Mouse (Mus musculus) MEL (cell line): ENCODE measurements around the gene Blm. TPM values are rescaled to one million over a fixed set of nuclear protein-coding genes. Genes with fewer than 3 reads are reported as not detected.

ENCODE experiments used
- DNase-seq: peaks from one replicate; pipeline ENCODE4 v3.0.0; 2011; ENCODE audit warnings: low read depth, low spot score
- H3K27ac ChIP-seq: 2 replicates; pipeline ENCODE4 v1.5.1; 2012; ENCODE audit warnings: low read depth, mild to moderate bottlenecking, control low read depth, low read length, moderate library complexity; ENCODE audit not compliant: control insufficient read depth
- H3K27me3 ChIP-seq, 2 experiments: fragments of 150-350 bp in 1 of 2; sonication (generic) in 1 of 2; 2 replicates each; pipeline ENCODE4 v1.6.1; 2012; ENCODE audit warnings: low read length in 2 of 2, mild to moderate bottlenecking in 2 of 2, improper control_type of control experiment in 1 of 2, moderate library complexity in 1 of 2; ENCODE audit not compliant: insufficient read depth in 2 of 2, control insufficient read depth in 1 of 2
- H3K36me3 ChIP-seq, 2 experiments: 2 replicates each; pipeline ENCODE4 v1.6.1; 2012 to 2014; ENCODE audit warnings: low read length in 2 of 2, improper control_type of control experiment in 1 of 2, inconsistent platforms in 1 of 2, mild to moderate bottlenecking in 1 of 2; ENCODE audit not compliant: insufficient read depth in 2 of 2, control insufficient read depth in 1 of 2
- H3K4me1 ChIP-seq, 2 experiments: fragments of 150-350 bp in 1 of 2; sonication (generic) in 1 of 2; 2 replicates each; pipeline ENCODE4 v1.6.1; 2012; ENCODE audit warnings: low read length in 2 of 2, improper control_type of control experiment in 1 of 2, mild to moderate bottlenecking in 1 of 2; ENCODE audit not compliant: insufficient read depth in 2 of 2, control insufficient read depth in 1 of 2
- H3K4me3 ChIP-seq, 2 experiments: fragments of 150-350 bp in 1 of 2; sonication (generic) in 1 of 2; 2 replicates each; pipeline ENCODE4 v1.5.1; 2012; ENCODE audit warnings: low read depth in 2 of 2, low read length in 2 of 2, mild to moderate bottlenecking in 2 of 2, moderate library complexity in 2 of 2, control low read depth in 1 of 2, improper control_type of control experiment in 1 of 2; ENCODE audit not compliant: control insufficient read depth in 1 of 2, insufficient read depth in 1 of 2
- H3K79me2 ChIP-seq: 2 replicates; pipeline ENCODE4 v1.6.1; 2012; ENCODE audit warnings: mild to moderate bottlenecking, low read length, moderate library complexity; ENCODE audit not compliant: control insufficient read depth, poor library complexity, insufficient read depth
- H3K9ac ChIP-seq: 2 replicates; pipeline ENCODE4 v1.6.1; 2012; ENCODE audit warnings: low read depth, mild to moderate bottlenecking, control low read depth, low read length, moderate library complexity; ENCODE audit not compliant: control insufficient read depth, poor library complexity, severe bottlenecking
- H3K9me3 ChIP-seq: fragments of 150-350 bp; sonication (generic); replicated peaks from 2 replicates; pipeline ENCODE4 v1.6.1; 2012; ENCODE audit warnings: mild to moderate bottlenecking, low read length, improper control_type of control experiment, moderate library complexity; ENCODE audit not compliant: insufficient read depth
- BHLHE40 ChIP-seq: IDR thresholded peaks from 2 replicates; pipeline ENCODE4 v1.6.1; 2012; ENCODE audit warnings: low read depth, mild to moderate bottlenecking, inconsistent platforms, low read length, improper control_type of control experiment, borderline replicate concordance
- CHD1 ChIP-seq: IDR thresholded peaks from 2 replicates; pipeline ENCODE4 v1.6.1; 2012; ENCODE audit warnings: low read depth, mild to moderate bottlenecking, inconsistent platforms, low read length, improper control_type of control experiment
- CHD2 ChIP-seq: IDR thresholded peaks from 2 replicates; pipeline ENCODE4 v1.6.1; 2011; ENCODE audit warnings: low read length, improper control_type of control experiment
- E2F4 ChIP-seq: IDR thresholded peaks from 2 replicates; pipeline ENCODE4 v1.6.1; 2011; ENCODE audit warnings: low read depth, low read length, improper control_type of control experiment, borderline replicate concordance
- ELF1 ChIP-seq: IDR thresholded peaks from 2 replicates; pipeline ENCODE4 v1.6.1; 2014; ENCODE audit warnings: low read depth, mild to moderate bottlenecking, inconsistent platforms, low read length, improper control_type of control experiment, moderate library complexity
- EP300 ChIP-seq, 2 experiments: IDR thresholded peaks; 2 replicates each; pipeline ENCODE4 v1.6.1; 2011; ENCODE audit warnings: improper control_type of control experiment in 2 of 2, low read length in 2 of 2, low read depth in 1 of 2, mild to moderate bottlenecking in 1 of 2
- ETS1 ChIP-seq: IDR thresholded peaks from 2 replicates; pipeline ENCODE4 v1.6.1; 2012; ENCODE audit warnings: low read depth, mild to moderate bottlenecking, inconsistent platforms, low read length, improper control_type of control experiment, moderate library complexity
- GATA1 ChIP-seq: IDR thresholded peaks from 2 replicates; pipeline ENCODE4 v1.6.1; 2011; ENCODE audit warnings: low read depth, low read length, improper control_type of control experiment
- HCFC1 ChIP-seq: IDR thresholded peaks from 2 replicates; pipeline ENCODE4 v1.6.1; 2012; ENCODE audit warnings: low read depth, mild to moderate bottlenecking, inconsistent platforms, low read length, improper control_type of control experiment, moderate library complexity
- JUND ChIP-seq: IDR thresholded peaks from 2 replicates; pipeline ENCODE4 v1.6.1; 2011; ENCODE audit warnings: low read depth, mild to moderate bottlenecking, improper control_type of control experiment, low read length
- KAT2A ChIP-seq: conservative IDR thresholded peaks from 2 replicates; pipeline ENCODE4 v1.6.1; 2012; ENCODE audit warnings: low read depth, low read length, improper control_type of control experiment, inconsistent platforms
- MAFK ChIP-seq: IDR thresholded peaks from 2 replicates; pipeline ENCODE4 v1.6.1; 2011; ENCODE audit warnings: low read depth, mild to moderate bottlenecking, low read length, improper control_type of control experiment, borderline replicate concordance
- MAX ChIP-seq: IDR thresholded peaks from 2 replicates; pipeline ENCODE4 v1.6.1; 2011; ENCODE audit warnings: low read length, improper control_type of control experiment
- MAZ ChIP-seq: IDR thresholded peaks from 2 replicates; pipeline ENCODE4 v1.6.1; 2012; ENCODE audit warnings: low read depth, mild to moderate bottlenecking, inconsistent platforms, low read length, improper control_type of control experiment
- MEF2A ChIP-seq: IDR thresholded peaks from 2 replicates; pipeline ENCODE4 v1.6.1; 2014; ENCODE audit warnings: low read depth, mild to moderate bottlenecking, inconsistent platforms, low read length, improper control_type of control experiment; ENCODE audit not compliant: poor library complexity, insufficient replicate concordance, severe bottlenecking; ENCODE audit errors: extremely low read depth
- MXI1 ChIP-seq: IDR thresholded peaks from 2 replicates; pipeline ENCODE4 v1.6.1; 2011; ENCODE audit warnings: mild to moderate bottlenecking, low read depth, low read length, improper control_type of control experiment
- MYB ChIP-seq: IDR thresholded peaks from 2 replicates; pipeline ENCODE4 v1.6.1; 2011; ENCODE audit warnings: mild to moderate bottlenecking, low read depth, low read length, improper control_type of control experiment
- MYC ChIP-seq: IDR thresholded peaks from 2 replicates; pipeline ENCODE4 v1.6.1; 2011; ENCODE audit warnings: low read depth, mild to moderate bottlenecking, low read length, improper control_type of control experiment, moderate library complexity
- POLR2A ChIP-seq, 2 experiments: IDR thresholded peaks; 2 replicates each; pipeline ENCODE4 v1.6.1; 2011 to 2012; ENCODE audit warnings: low read length in 2 of 2, mild to moderate bottlenecking in 2 of 2, control low read depth in 1 of 2, improper control_type of control experiment in 1 of 2, low read depth in 1 of 2, moderate library complexity in 1 of 2; ENCODE audit not compliant: control insufficient read depth in 1 of 2, insufficient read depth in 1 of 2, poor library complexity in 1 of 2
- POLR2AphosphoS2 ChIP-seq: IDR thresholded peaks from 2 replicates; pipeline ENCODE4 v1.6.1; 2011; ENCODE audit warnings: low read length, improper control_type of control experiment
- POLR2AphosphoS5 ChIP-seq: IDR thresholded peaks from 2 replicates; pipeline ENCODE4 v1.6.1; 2012; ENCODE audit warnings: low read depth, borderline replicate concordance, mild to moderate bottlenecking, inconsistent platforms, low read length, moderate library complexity, mixed read lengths
- RAD21 ChIP-seq: IDR thresholded peaks from 2 replicates; pipeline ENCODE4 v1.6.1; 2011; ENCODE audit warnings: mild to moderate bottlenecking, low read depth, low read length, improper control_type of control experiment
- RCOR1 ChIP-seq: IDR thresholded peaks from 2 replicates; pipeline ENCODE4 v1.6.1; 2012; ENCODE audit warnings: low read depth, mild to moderate bottlenecking, inconsistent platforms, low read length, improper control_type of control experiment
- SIN3A ChIP-seq: IDR thresholded peaks from 2 replicates; pipeline ENCODE4 v1.6.1; 2012; ENCODE audit warnings: low read length, improper control_type of control experiment, inconsistent platforms
- SMC3 ChIP-seq: IDR thresholded peaks from 2 replicates; pipeline ENCODE4 v1.6.1; 2011; ENCODE audit warnings: low read depth, low read length, improper control_type of control experiment
- TAL1 ChIP-seq: IDR thresholded peaks from 2 replicates; pipeline ENCODE4 v1.6.1; 2012; ENCODE audit warnings: mild to moderate bottlenecking, inconsistent platforms, low read length, moderate library complexity, mixed read lengths
- TCF12 ChIP-seq: IDR thresholded peaks from 2 replicates; pipeline ENCODE4 v1.6.1; 2014; ENCODE audit warnings: low read depth, mild to moderate bottlenecking, inconsistent platforms, low read length, improper control_type of control experiment, moderate library complexity
- UBTF ChIP-seq: IDR thresholded peaks from 2 replicates; pipeline ENCODE4 v1.6.1; 2012; ENCODE audit warnings: low read depth, mild to moderate bottlenecking, inconsistent platforms, low read length, improper control_type of control experiment, moderate library complexity, borderline replicate concordance; ENCODE audit not compliant: insufficient read depth
- USF1 ChIP-seq: IDR thresholded peaks from 2 replicates; pipeline ENCODE4 v1.6.1; 2014; ENCODE audit warnings: low read depth, mild to moderate bottlenecking, inconsistent platforms, low read length, improper control_type of control experiment, moderate library complexity
- USF2 ChIP-seq, 2 experiments: IDR thresholded peaks; 2 replicates each; pipeline ENCODE4 v1.6.1; 2011 to 2012; ENCODE audit warnings: improper control_type of control experiment in 2 of 2, low read length in 2 of 2, borderline replicate concordance in 1 of 2, inconsistent platforms in 1 of 2, low read depth in 1 of 2, mild to moderate bottlenecking in 1 of 2; ENCODE audit not compliant: insufficient read depth in 1 of 2
- ZC3H11A ChIP-seq: IDR thresholded peaks from 2 replicates; pipeline ENCODE4 v1.6.1; 2012; ENCODE audit warnings: low read depth, mild to moderate bottlenecking, inconsistent platforms, low read length, improper control_type of control experiment
- ZKSCAN1 ChIP-seq: IDR thresholded peaks from 2 replicates; pipeline ENCODE4 v1.6.1; 2012; ENCODE audit warnings: low read depth, mild to moderate bottlenecking, inconsistent platforms, low read length, improper control_type of control experiment, moderate library complexity
- ZMIZ1 ChIP-seq: IDR thresholded peaks from 2 replicates; pipeline ENCODE4 v1.6.1; 2012; ENCODE audit warnings: low read depth, mild to moderate bottlenecking, inconsistent platforms, low read length, improper control_type of control experiment, moderate library complexity
- ZNF384 ChIP-seq: IDR thresholded peaks from 2 replicates; pipeline ENCODE4 v1.6.1; 2012; ENCODE audit warnings: low read depth, mild to moderate bottlenecking, inconsistent platforms, low read length, improper control_type of control experiment
- polyA plus RNA-seq, 2 experiments: library from polyadenylated mRNA; stranded (reverse) in 1 of 2; unstranded in 1 of 2; fragments of >175 nt in 1 of 2; fragments of >200 nt in 1 of 2; gene quantifications; 2 replicates each; pipeline versions ENCODE4 v1.2.1 to v1.2.4; 2012; ENCODE audit warnings: low replicate concordance in 2 of 2, low read depth in 1 of 2; ENCODE audit not compliant: insufficient read length in 2 of 2, insufficient read depth in 1 of 2, missing spikeins in 1 of 2
- total RNA-seq: library from RNA; depleted of rRNA; stranded (reverse); fragments of 300-350 nt; gene quantifications from 2 replicates; pipeline ENCODE4 v1.2.3, GENCODE M21; 2012; rRNA removed

Blm gene
- 24.6 and 28.5 TPM in 2 replicates for total RNA-seq
- 10 to 100 TPM; 52.0 to 83.8 TPM for polyA plus RNA-seq

DNA sequence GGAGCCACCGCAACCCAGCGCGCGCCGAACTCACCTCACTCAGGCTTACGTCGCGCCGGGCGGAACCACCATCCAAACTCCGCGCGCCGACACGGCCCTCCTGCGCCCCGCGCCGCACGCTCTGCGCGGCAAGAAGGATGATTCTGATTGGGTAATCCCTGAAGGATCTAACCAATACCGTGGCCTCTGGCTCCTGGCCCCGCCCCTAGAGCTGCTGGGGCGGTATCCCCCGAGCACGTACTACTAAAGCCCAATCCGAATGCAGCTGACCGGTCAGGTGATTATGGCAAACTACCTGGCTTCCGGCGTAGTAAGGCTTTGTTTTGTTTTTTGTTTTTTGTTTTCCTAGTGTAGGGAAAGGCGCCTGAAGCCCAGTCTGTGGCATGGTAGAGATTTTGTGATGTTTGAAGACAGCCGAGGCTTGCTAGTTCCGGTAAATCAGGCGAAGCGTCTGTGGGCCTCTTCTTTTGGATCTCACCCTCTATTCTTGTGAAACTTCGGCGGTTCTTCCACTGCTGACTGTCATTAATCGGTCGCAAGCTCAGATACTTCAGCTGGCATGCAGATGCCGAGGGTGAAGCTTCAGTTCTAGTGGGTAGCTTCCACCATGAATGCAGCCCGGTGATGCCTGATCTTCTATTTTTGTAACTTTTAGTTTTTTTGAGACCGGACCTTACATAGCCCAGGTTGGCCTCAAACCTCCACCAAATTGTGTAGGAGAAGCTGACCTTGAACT is at the start of gene Blm:
Gene Blm (minus strand): TSS at position 111 of the 736 bp plus-strand sequence.
- H3K4me1 ChIP-seq: peaks cover 6 to 21% of the 10 kb centered on the region in 2 experiments
- no peak for TF ChIP-seq MEF2A
- no peak for TF ChIP-seq EP300 (IDR thresholded peaks at IDR 0.05; ENCODE audit: low read depth in 1 of 2, low read length in 2 of 2)
- TF ChIP-seq POLR2AphosphoS5: no peak
- TF ChIP-seq CHD2: no peak
- 0 out of 2 replicates have a peak, but pooled peaks have one; percentile 72 for TF ChIP-seq UBTF
- TF ChIP-seq SMC3: no peak
- peak; percentile 94 for TF ChIP-seq SIN3A
- TF ChIP-seq USF1: peak; percentile 95
- TF ChIP-seq ZNF384: peak; percentile 32; the same call in 1 of the 2 replicates
- TF ChIP-seq ZC3H11A: no peak
- TF ChIP-seq JUND: no peak
- no peak for TF ChIP-seq GATA1
- TF ChIP-seq MAX: peak; percentile 86
- no peak for TF ChIP-seq CHD1
- 0 out of 4 replicates have a peak, but pooled peaks of 1 of the 2 experiments have one; percentile 60 for TF ChIP-seq USF2 (IDR thresholded peaks at IDR 0.05; ENCODE audit: borderline replicate concordance in 1 of 2, insufficient read depth in 1 of 2, low read depth in 1 of 2, low read length in 2 of 2)
- TF ChIP-seq POLR2AphosphoS2: peak; percentile 80; the same call in 1 of the 2 replicates
- TF ChIP-seq E2F4: peak; percentile 77; the same call in 1 of the 2 replicates
- no peak for TF ChIP-seq ZKSCAN1
- TF ChIP-seq MYC: peak; percentile 75; the same call in 1 of the 2 replicates
- TF ChIP-seq POLR2A (IDR thresholded peaks at IDR 0.05; ENCODE audit: control insufficient read depth in 1 of 2, insufficient read depth in 1 of 2, low read depth in 1 of 2, low read length in 2 of 2, poor library complexity in 1 of 2): peak; percentile 1 to 88; a peak in 2 of 4 replicates
- no peak for TF ChIP-seq MYB
- TF ChIP-seq RCOR1: no peak
- TF ChIP-seq ELF1: peak; percentile 57; the same call in 1 of the 2 replicates
- TF ChIP-seq ZMIZ1: peak; percentile 67; the same call in 1 of the 2 replicates
- TF ChIP-seq TCF12: no peak
- TF ChIP-seq ETS1: 0 out of 2 replicates have a peak, but pooled peaks have one; percentile 36
- TF ChIP-seq MXI1: peak; percentile 78
- TF ChIP-seq MAZ: no peak; the same call in 1 of the 2 replicates
- no peak for TF ChIP-seq RAD21
- TF ChIP-seq KAT2A: peak; percentile 71
- TF ChIP-seq MAFK: no peak
- TF ChIP-seq TAL1: no peak
- TF ChIP-seq BHLHE40: no peak
- TF ChIP-seq HCFC1: peak; percentile 88

More for the DNA sequence above, at the start of gene Blm:
- peak within 1 kb of the TSS; percentile 78 to 80 for H3K4me3 ChIP-seq
- H3K27me3 ChIP-seq: no peaks in the 10 kb centered on the region
- DNase-seq: peak; percentile 99
- peaks cover 0 to 28% of the 10 kb centered on the region in 2 experiments; a peak in 2 of 4 replicates for H3K36me3 ChIP-seq
- H3K9me3 ChIP-seq: no peaks in the 10 kb centered on the region
- H3K9ac ChIP-seq: peak within 1 kb of the TSS; percentile 94
- H3K79me2 ChIP-seq: peaks cover 36% of the 10 kb centered on the region
- H3K27ac ChIP-seq: peak within 1 kb of the TSS; percentile 92
